Mouse (Mus musculus) kidney, embryonic 16.5 days (tissue): ENCODE data around the gene Surf1. TPM values are rescaled to one million over a fixed set of nuclear protein-coding genes. Genes with fewer than 3 reads are reported as not detected.
A peak's percentile ranks its signal among the peaks of the same experiment; 100 is the strongest.

Experiments
- ATAC-seq: fragments of 200-750 bp; cut with Nextera tagmentation; 2 replicates; pipeline ENCODE4 v1.8.0; 2017; ENCODE audit warnings: moderate TSS enrichment; ENCODE audit not compliant: low FRiP score, low TSS enrichment
- H3K27ac ChIP-seq: fragments of 300-500 bp; sonication (generic); 2 replicates; pipeline ENCODE4 v1.5.1; 2014; ENCODE audit warnings: low read length
- H3K27me3 ChIP-seq: fragments of 300-500 bp; sonication (generic); 2 replicates; pipeline ENCODE4 v1.6.1; 2014; ENCODE audit warnings: low read length, control low read depth, mixed read lengths; ENCODE audit not compliant: insufficient read depth
- H3K36me3 ChIP-seq: fragments of 300-500 bp; sonication (generic); 2 replicates; pipeline ENCODE4 v1.6.1; 2014; ENCODE audit warnings: low read length, control low read depth, mixed read lengths; ENCODE audit not compliant: insufficient read depth
- H3K4me1 ChIP-seq: fragments of 300-500 bp; sonication (generic); 2 replicates; pipeline ENCODE4 v1.6.1; 2014; ENCODE audit warnings: low read length, control low read depth, mixed read lengths; ENCODE audit not compliant: insufficient read depth
- H3K4me2 ChIP-seq: fragments of 300-500 bp; sonication (generic); replicated peaks from 2 replicates; pipeline ENCODE4 v1.6.1; 2014; ENCODE audit warnings: low read depth, low read length
- H3K4me3 ChIP-seq: fragments of 300-500 bp; sonication (generic); 2 replicates; pipeline ENCODE4 v1.5.1; 2014; ENCODE audit warnings: mild to moderate bottlenecking, low read length
- H3K9ac ChIP-seq: fragments of 300-500 bp; sonication (generic); replicated peaks from 2 replicates; pipeline ENCODE4 v1.6.1; 2014; ENCODE audit warnings: low read length
- H3K9me3 ChIP-seq: fragments of 300-500 bp; sonication (generic); 2 replicates; pipeline ENCODE4 v1.6.1; 2016; ENCODE audit warnings: low read length, control low read depth
- WGBS: fragments of 180-500 bp; shearing (Covaris S2); extraction: QIAGEN DNeasy Blood & Tissue Kit; methylation state at CpG from one replicate; pipeline ENCODE4 v1.1.7; 2014; 5-methylcytosine and 5-hydroxymethylcytosine counted together
- polyA plus RNA-seq: library from polyadenylated mRNA; unstranded; fragments of >200 nt; fragmentation: Nextera tagmentation; extraction: Ambion mirVana; gene quantifications from 2 replicates; pipeline ENCODE4 v1.2.1, GENCODE M21; 2015

The Surf1 gene
- polyA plus RNA-seq, 1 experiment from 2014 or later, result 61.0 TPM

- no peaks in the 10 kb centered on the region for H3K4me1 ChIP-seq
- no peak overlapping the region for H3K27ac ChIP-seq
- H3K9ac ChIP-seq, result no peak overlapping the region
- ATAC-seq, result no peak
- H3K9me3 ChIP-seq, result no peaks in the 10 kb centered on the region
- H3K4me2 ChIP-seq, result no peak overlapping the region
- peaks cover 52% of the 10 kb centered on the region for H3K36me3 ChIP-seq
- no peaks in the 10 kb centered on the region for H3K27me3 ChIP-seq
- WGBS, result 96% methylated on average over 4 of the region's 4 CpGs
- no peak overlapping the region for H3K4me3 ChIP-seq
Observed at GRCm38 (mm10) chr2:26952193-26952592, 35.9 kb upstream of the Surf1 start.

- H3K9ac ChIP-seq, result no peak overlapping the region
- H3K27me3 ChIP-seq, result no peaks in the 10 kb centered on the region
- H3K4me1 ChIP-seq, result no peaks in the 10 kb centered on the region
- ATAC-seq, result no peak
- no peak overlapping the region for H3K4me3 ChIP-seq
- no peak overlapping the region for H3K27ac ChIP-seq
- H3K9me3 ChIP-seq, result no peaks in the 10 kb centered on the region
- 89% methylated on average over 8 of the region's 8 CpGs for WGBS
- peaks cover 46% of the 10 kb centered on the region for H3K36me3 ChIP-seq
- no peak overlapping the region for H3K4me2 ChIP-seq
Observed at GRCm38 (mm10) chr2:26951346-26951905, 35.1 kb upstream of the Surf1 start.

- Histone ChIP-seq H3K27ac (no peak overlapping the region), H3K4me3 (no peak overlapping the region), H3K27me3 (no peaks in the 10 kb centered on the region), H3K36me3 (peaks cover 36% of the 10 kb centered on the region), H3K4me1 (no peaks in the 10 kb centered on the region), H3K9me3 (no peaks in the 10 kb centered on the region), H3K9ac (no peak overlapping the region), H3K4me2 (no peak overlapping the region)
- 86% methylated on average over 2 of the region's 2 CpGs for WGBS
- no peak for ATAC-seq
Observed at GRCm38 (mm10) chr2:26950411-26950810, 34.1 kb upstream of the Surf1 start.

GRCm38 (mm10) chr2:26943253-26943652 is 26.9 kb upstream of the Surf1 start:
- Histone ChIP-seq H3K4me1 (no peaks in the 10 kb centered on the region), H3K9ac (no peak overlapping the region), H3K36me3 (no peaks in the 10 kb centered on the region), H3K4me3 (no peak overlapping the region), H3K27me3 (no peaks in the 10 kb centered on the region), H3K4me2 (no peak overlapping the region), H3K27ac (no peak overlapping the region), H3K9me3 (no peaks in the 10 kb centered on the region)
- ATAC-seq, result no peak
- 74% methylated on average over 3 of the region's 3 CpGs for WGBS

GRCm38 (mm10) chr2:26941539-26941938 is 25.2 kb upstream of the Surf1 start:
- 42% methylated on average over 5 of the region's 5 CpGs for WGBS
- no peaks in the 10 kb centered on the region for H3K9me3 ChIP-seq
- no peak overlapping the region for H3K4me2 ChIP-seq
- no peaks in the 10 kb centered on the region for H3K27me3 ChIP-seq
- H3K36me3 ChIP-seq, result no peaks in the 10 kb centered on the region
- no peak overlapping the region for H3K27ac ChIP-seq
- H3K4me3 ChIP-seq, result no peak overlapping the region
- H3K9ac ChIP-seq, result no peak overlapping the region
- no peaks in the 10 kb centered on the region for H3K4me1 ChIP-seq
- ATAC-seq, result no peak

GRCm38 (mm10) chr2:26936425-26936824 is 20.1 kb upstream of the Surf1 start:
- Histone ChIP-seq H3K27ac (no peak overlapping the region), H3K9ac (no peak overlapping the region), H3K9me3 (no peaks in the 10 kb centered on the region), H3K27me3 (no peaks in the 10 kb centered on the region), H3K4me1 (peaks cover 12% of the 10 kb centered on the region), H3K4me3 (no peak overlapping the region), H3K4me2 (no peak overlapping the region), H3K36me3 (no peaks in the 10 kb centered on the region)
- 65% methylated on average over 1 of the region's 1 CpGs for WGBS
- ATAC-seq, result no peak

GRCm38 (mm10) chr2:26935286-26935685 is 19.0 kb upstream of the Surf1 start:
- Histone ChIP-seq H3K4me3 (no peak overlapping the region), H3K4me1 (peaks cover 20% of the 10 kb centered on the region), H3K9ac (no peak overlapping the region), H3K27ac (no peak overlapping the region), H3K36me3 (peaks cover 9% of the 10 kb centered on the region), H3K9me3 (no peaks in the 10 kb centered on the region), H3K27me3 (no peaks in the 10 kb centered on the region), H3K4me2 (no peak overlapping the region)
- no peak for ATAC-seq
- WGBS, result 86% methylated on average over 2 of the region's 2 CpGs

- Histone ChIP-seq H3K4me3 (peak within 1 kb of the TSS; percentile 68), H3K27me3 (no peaks in the 10 kb centered on the region), H3K36me3 (peaks cover 21% of the 10 kb centered on the region), H3K9ac (peak within 1 kb of the TSS; percentile 99), H3K27ac (peak within 1 kb of the TSS; percentile 93), H3K4me1 (peaks cover 20% of the 10 kb centered on the region), H3K4me2 (peak within 1 kb of the TSS; percentile 75), H3K9me3 (no peaks in the 10 kb centered on the region)
- peak; percentile 96 for ATAC-seq
- under 1% methylated on average over 51 of the region's 70 CpGs for WGBS
Observed at GRCm38 (mm10) chr2:26933304-26934055, 17.1 kb upstream of the Surf1 start, which contains the start of the genes Surf4 and Stkld1. TSS of gene Surf4 (minus strand) at chr2:26933928. TSS of gene Stkld1 (plus strand) at chr2:26934047.

DNA sequence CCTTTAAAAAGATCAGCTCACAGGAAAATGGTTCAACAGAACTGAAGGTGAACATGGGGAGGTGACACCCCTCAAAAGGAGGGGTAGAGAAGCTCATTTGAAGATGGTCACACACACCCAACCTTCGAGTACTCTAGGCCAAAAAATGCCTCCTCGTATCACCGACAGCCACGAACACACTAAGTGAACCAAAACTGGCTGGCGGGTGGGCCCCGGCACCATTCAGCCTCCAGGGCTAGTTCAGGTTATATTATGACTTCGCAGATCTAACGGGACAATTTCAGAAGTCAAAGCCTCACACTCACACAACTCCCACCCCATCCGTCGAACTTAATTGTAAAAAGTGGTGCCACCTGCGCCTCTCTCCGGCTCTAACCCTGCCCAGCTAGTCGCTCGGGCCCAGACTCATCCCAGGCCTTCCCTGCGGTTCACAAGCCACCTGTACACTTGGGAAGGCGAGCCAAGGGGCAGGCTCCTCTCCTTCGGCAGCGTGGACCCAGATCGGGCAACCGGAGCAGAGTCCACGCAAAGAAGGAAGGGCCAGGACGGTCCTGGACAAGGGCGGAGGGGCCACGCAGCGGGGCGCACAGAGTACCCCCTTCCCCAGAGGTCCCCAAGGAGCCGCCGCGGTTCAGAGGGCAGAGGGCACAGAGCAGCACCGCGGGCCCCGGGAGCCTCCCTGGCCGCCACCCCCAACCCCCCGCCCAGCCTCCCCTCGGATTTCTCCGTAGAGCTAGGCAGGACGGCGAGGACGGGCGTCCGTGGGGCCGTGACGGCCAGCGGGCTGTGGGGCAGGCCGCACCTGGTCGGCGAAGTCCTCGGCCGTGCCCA is 16.4 kb upstream of the Surf1 start:
- H3K4me2 ChIP-seq, result peak overlapping the region; percentile 65
- whole genome bisulfite sequencing, result under 1% methylated on average over 45 of the region's 49 CpGs
- peak overlapping the region; percentile 68 for H3K4me3 ChIP-seq
- H3K36me3 ChIP-seq, result peaks cover 26% of the 10 kb centered on the region
- H3K9ac ChIP-seq, result peak overlapping the region; percentile 99
- ATAC-seq, result no peak; the same call in none of the 2 replicates
- no peaks in the 10 kb centered on the region for H3K27me3 ChIP-seq
- H3K4me1 ChIP-seq, result peaks cover 20% of the 10 kb centered on the region
- H3K27ac ChIP-seq, result peak overlapping the region; percentile 93
- no peaks in the 10 kb centered on the region for H3K9me3 ChIP-seq
